Mouse (Mus musculus): Measurements from ENCODE around the gene Apol7e.

DNA sequence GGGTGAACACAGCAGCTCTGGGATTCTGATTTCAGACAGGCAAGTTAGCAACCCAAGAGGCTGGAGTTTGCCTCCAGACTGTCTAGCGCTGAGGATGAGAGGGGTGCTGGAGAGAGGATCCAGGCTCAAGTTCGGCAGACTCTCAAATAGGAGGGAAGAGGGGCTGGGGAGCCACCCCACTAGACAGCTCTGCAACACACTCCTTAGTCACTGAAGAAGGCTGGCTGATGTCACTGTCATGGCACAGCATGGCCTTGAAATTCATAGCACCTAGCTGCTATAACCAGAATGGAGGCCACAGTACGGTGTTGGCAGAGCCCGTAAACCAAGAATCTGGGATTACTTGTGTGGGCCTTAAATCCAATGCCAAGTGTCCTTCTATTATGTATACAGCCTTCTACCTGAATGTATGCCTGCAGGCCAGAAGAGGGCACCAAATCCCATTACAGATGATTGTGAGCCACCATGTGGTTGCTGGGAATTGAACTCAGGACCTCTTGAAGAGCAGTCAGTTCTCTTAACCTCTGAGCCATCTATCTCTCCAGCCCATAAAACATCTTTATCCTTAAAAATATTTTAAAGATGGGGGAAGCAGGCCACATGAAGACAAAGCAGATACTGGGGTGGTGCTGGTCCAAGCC is 59.0 kb downstream of the Apol7e start:
- TF ChIP-seq CTCF (IDR thresholded peaks at IDR 0.05) (peak; percentile 48), EP300 (IDR thresholded peaks at IDR 0.05) (no peak)

All from lung, postnatal 0 days (tissue).